In the genomic region with DNA sequence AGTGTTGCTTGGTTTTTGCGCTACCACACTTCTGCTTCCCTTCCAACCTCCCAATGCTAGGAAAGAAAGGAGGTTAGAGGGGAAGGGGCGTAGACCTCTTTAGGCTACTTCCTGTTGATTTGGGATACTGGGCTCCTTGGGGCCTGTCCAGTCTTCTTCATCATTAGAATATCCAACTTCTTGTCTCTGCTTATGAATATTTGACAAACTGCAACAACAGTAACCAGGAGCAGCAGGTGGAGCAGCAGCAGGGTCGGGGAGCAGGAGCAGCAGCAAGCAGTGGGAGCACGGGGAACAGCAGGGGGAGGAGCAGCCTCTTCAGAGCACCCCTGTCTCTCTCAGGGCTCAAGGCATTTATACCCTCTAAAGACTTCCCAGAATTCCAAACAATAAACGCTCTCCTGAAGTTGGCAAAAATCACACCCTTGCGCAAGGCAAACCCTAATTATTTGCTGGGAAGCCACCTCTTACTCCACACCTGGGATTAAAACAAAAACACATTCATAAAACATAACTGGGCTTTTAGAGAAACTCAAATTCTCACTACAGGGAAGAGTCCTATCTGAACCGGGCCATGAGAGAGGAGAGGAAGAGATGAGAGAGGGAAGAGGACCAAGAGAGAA, we compare ENCODE assay signal across 7 mouse cellular contexts. TPM values are rescaled to one million over a fixed set of nuclear protein-coding genes. Genes with fewer than 3 reads are reported as not detected.
DNase-seq lines count a peak whose midpoint lies in the region; ATAC-seq and TF ChIP-seq lines count a peak whose summit lies in the region.

No protein-coding gene starts in this region.

- no peak for TF ChIP-seq CTCF in spleen, adult 2 months (IDR thresholded peaks at IDR 0.05; ENCODE audit: extremely low read depth, insufficient read depth, insufficient read length, insufficient replicate concordance)

- no peak for TF ChIP-seq POLR2A in spleen, adult 2 months (IDR thresholded peaks at IDR 0.05; ENCODE audit: low read depth, low read length)
- no peak for TF ChIP-seq POLR2A in limb, embryonic 14.5 days (IDR thresholded peaks at IDR 0.05; ENCODE audit: borderline replicate concordance, extremely low read depth, insufficient read depth, insufficient read length)

- H3K27me3 ChIP-seq in spleen, adult 2 months (ENCODE audit: control insufficient read depth, insufficient read depth, low read length): no peaks in the 10 kb centered on the region
- H3K27me3 ChIP-seq in forebrain, embryonic 10.5 days (ENCODE audit: poor library complexity, severe bottlenecking): no peaks in the 10 kb centered on the region
- H3K27me3 ChIP-seq in limb, embryonic 14.5 days (ENCODE audit: control insufficient read depth, insufficient read depth, low read length): no peaks in the 10 kb centered on the region

- H3K36me3 ChIP-seq in spleen, adult 2 months (ENCODE audit: control insufficient read depth, insufficient read depth, low read length): peaks cover under 1% of the 10 kb centered on the region; the same call in 1 of the 2 replicates
- H3K36me3 ChIP-seq in forebrain, embryonic 10.5 days (replicated peaks): peaks cover 25% of the 10 kb centered on the region
- H3K36me3 ChIP-seq in limb, embryonic 14.5 days (ENCODE audit: control insufficient read depth, insufficient read depth, low read length): peaks cover 6% of the 10 kb centered on the region

- peak overlapping the region; percentile 95 for H3K4me3 ChIP-seq in spleen, adult 2 months (ENCODE audit: extremely low read depth, insufficient read depth, insufficient read length)
- peak overlapping the region; percentile 76 for H3K4me3 ChIP-seq in forebrain, embryonic 10.5 days
- peak overlapping the region; percentile 59; the same call in 1 of the 2 replicates for H3K4me3 ChIP-seq in limb, embryonic 14.5 days (replicated peaks; ENCODE audit: low read length)

- peak overlapping the region; percentile 73 for H3K9ac ChIP-seq in limb, embryonic 14.5 days (ENCODE audit: low read depth, low read length, severe bottlenecking)

- H3K9me3 ChIP-seq in forebrain, embryonic 10.5 days: no peaks in the 10 kb centered on the region
- no peaks in the 10 kb centered on the region for H3K9me3 ChIP-seq in limb, embryonic 14.5 days (ENCODE audit: control insufficient read depth, low read length)

- DNase-seq in spleen, adult 2 months (ENCODE audit: low read depth in 1 of 2, low spot score in 2 of 2): no peak
- no peak for DNase-seq in spleen, postnatal 4 days (ENCODE audit: low spot score in 2 of 2)
- no peak for DNase-seq in forebrain, embryonic 10.5 days (ENCODE audit: extremely low spot score, low spot score)
- no peak for DNase-seq in limb, embryonic 14.5 days (ENCODE audit: low spot score)
- no peak for DNase-seq in ovary, postnatal 36 days (ENCODE audit: low spot score)
- no peak for DNase-seq in layer of hippocampus, postnatal 10 days (ENCODE audit: low spot score in 2 of 2)
- DNase-seq in thymus, postnatal 14 days: no peak

- ATAC-seq in limb, embryonic 14.5 days (ENCODE audit: low FRiP score, low read depth): no peak

- 73% methylated on average over 7 of the region's 7 CpGs for WGBS in spleen, adult 2 months
- 86% methylated on average over 7 of the region's 7 CpGs for WGBS in forebrain, embryonic 10.5 days
- WGBS in limb, embryonic 14.5 days: 68% methylated on average over 7 of the region's 7 CpGs

- H3K27ac ChIP-seq in spleen, adult 2 months (ENCODE audit: insufficient read depth, low read length): peak overlapping the region; percentile 97
- peak overlapping the region; percentile 95 for H3K27ac ChIP-seq in forebrain, embryonic 10.5 days
- peak overlapping the region; percentile 89 for H3K27ac ChIP-seq in limb, embryonic 14.5 days (replicated peaks; ENCODE audit: low read depth, low read length)

- peaks cover 8% of the 10 kb centered on the region; the same call in 1 of the 2 replicates for H3K4me1 ChIP-seq in spleen, adult 2 months (ENCODE audit: control insufficient read depth, insufficient read depth, insufficient read length)
- H3K4me1 ChIP-seq in forebrain, embryonic 10.5 days: peaks cover 37% of the 10 kb centered on the region
- H3K4me1 ChIP-seq in limb, embryonic 14.5 days (ENCODE audit: control insufficient read depth, insufficient read depth, low read length): peaks cover 20% of the 10 kb centered on the region

- H3K4me2 ChIP-seq in limb, embryonic 14.5 days (replicated peaks; ENCODE audit: low read depth, low read length, severe bottlenecking): peak overlapping the region; percentile 61

RNA-seq across cellular contexts. Expression of gene Birc5, which starts 1.3 kb away (rescaled TPM):
- 11.6 and 14.1 TPM in 2 replicates for polyA plus RNA-seq in spleen, adult 2 months (2012; rRNA removed)
- polyA plus RNA-seq in forebrain, embryonic 10.5 days (2016; fragmentation: Nextera tagmentation; extraction: Ambion mirVana): 412 and 424 TPM in 2 replicates
- 128 and 138 TPM in 2 replicates for polyA plus RNA-seq in limb, embryonic 14.5 days (2012; rRNA removed)
- 267 and 276 TPM in 2 replicates for polyA plus RNA-seq in limb, embryonic 14.5 days (2014; fragmentation: Nextera tagmentation; extraction: Ambion mirVana)
- 1 to 10 TPM; 5.0 to 5.2 TPM for total RNA-seq in layer of hippocampus, postnatal 10 days (2021)

RNA-seq across cellular contexts. Expression of gene Tmem235, which starts 12.8 kb away (rescaled TPM):
- not detected in 2 replicates for polyA plus RNA-seq in spleen, adult 2 months (2012; rRNA removed)
- not detected in 2 replicates for polyA plus RNA-seq in forebrain, embryonic 10.5 days (2016; fragmentation: Nextera tagmentation; extraction: Ambion mirVana)
- polyA plus RNA-seq in limb, embryonic 14.5 days (2012; rRNA removed): not detected in 2 replicates
- not detected in 2 replicates for polyA plus RNA-seq in limb, embryonic 14.5 days (2014; fragmentation: Nextera tagmentation; extraction: Ambion mirVana)
- under 1 TPM in 1 of 2 experiments, not detected in 1; 0.25 TPM for total RNA-seq in layer of hippocampus, postnatal 10 days (2021)

RNA-seq across cellular contexts. Expression of gene Tk1, which starts 21.8 kb away (rescaled TPM):
- polyA plus RNA-seq in spleen, adult 2 months (2012; rRNA removed): 61.6 and 68.4 TPM in 2 replicates
- polyA plus RNA-seq in forebrain, embryonic 10.5 days (2016; fragmentation: Nextera tagmentation; extraction: Ambion mirVana): 167 and 178 TPM in 2 replicates
- polyA plus RNA-seq in limb, embryonic 14.5 days (2012; rRNA removed): 160 and 175 TPM in 2 replicates
- 128 and 132 TPM in 2 replicates for polyA plus RNA-seq in limb, embryonic 14.5 days (2014; fragmentation: Nextera tagmentation; extraction: Ambion mirVana)
- total RNA-seq in layer of hippocampus, postnatal 10 days (2021): 1 to 10 TPM; 5.4 TPM

RNA-seq across cellular contexts. Expression of gene Afmid, which starts 22.0 kb away (rescaled TPM):
- 18.5 and 19.2 TPM in 2 replicates for polyA plus RNA-seq in spleen, adult 2 months (2012; rRNA removed)
- 4.0 and 4.8 TPM in 2 replicates for polyA plus RNA-seq in forebrain, embryonic 10.5 days (2016; fragmentation: Nextera tagmentation; extraction: Ambion mirVana)
- 10.4 TPM in 2 replicates for polyA plus RNA-seq in limb, embryonic 14.5 days (2012; rRNA removed)
- polyA plus RNA-seq in limb, embryonic 14.5 days (2014; fragmentation: Nextera tagmentation; extraction: Ambion mirVana): 4.6 and 5.3 TPM in 2 replicates
- total RNA-seq in layer of hippocampus, postnatal 10 days (2021): 1 to 10 TPM; 5.6 to 7.3 TPM

RNA-seq across cellular contexts. Expression of gene Tha1, which starts 25.6 kb away (rescaled TPM):
- polyA plus RNA-seq in spleen, adult 2 months (2012; rRNA removed): 15.4 and 16.2 TPM in 2 replicates
- polyA plus RNA-seq in forebrain, embryonic 10.5 days (2016; fragmentation: Nextera tagmentation; extraction: Ambion mirVana): 4.4 and 6.4 TPM in 2 replicates
- polyA plus RNA-seq in limb, embryonic 14.5 days (2012; rRNA removed): 6.5 and 6.9 TPM in 2 replicates
- polyA plus RNA-seq in limb, embryonic 14.5 days (2014; fragmentation: Nextera tagmentation; extraction: Ambion mirVana): 3.4 and 4.1 TPM in 2 replicates
- 1 to 10 TPM; 2.1 to 2.3 TPM for total RNA-seq in layer of hippocampus, postnatal 10 days (2021)
